Mouse (Mus musculus) liver, embryonic 11.5 days (tissue): ENCODE data around the gene Ap1s1. TPM values are rescaled to one million over a fixed set of nuclear protein-coding genes. Genes with fewer than 3 reads are reported as not detected.
A peak's percentile ranks its signal among the peaks of the same experiment; 100 is the strongest.

Source experiments
- ATAC-seq: fragments of 200-750 bp; cut with Nextera tagmentation; replicated peaks from 2 replicates; pipeline ENCODE4 v1.8.0; 2017; ENCODE audit warnings: moderate number of reproducible peaks, mild to moderate bottlenecking, moderate TSS enrichment, moderate library complexity; ENCODE audit not compliant: low FRiP score
- DNase-seq: peaks from one replicate; pipeline ENCODE4 v3.0.0-alpha.2; 2017; ENCODE audit warnings: low spot score
- H3K27ac ChIP-seq: fragments of 300-500 bp; sonication (generic); 2 replicates; pipeline ENCODE4 v1.5.1; 2014; ENCODE audit warnings: mild to moderate bottlenecking, low read depth, low read length, control low read depth
- H3K27me3 ChIP-seq: fragments of 300-500 bp; sonication (generic); replicated peaks from 2 replicates; pipeline ENCODE4 v1.6.1; 2014; ENCODE audit warnings: low read length, mixed read lengths; ENCODE audit not compliant: control insufficient read depth, insufficient read depth
- H3K36me3 ChIP-seq: fragments of 300-500 bp; sonication (generic); 2 replicates; pipeline ENCODE4 v1.6.1; 2014; ENCODE audit warnings: mild to moderate bottlenecking, low read length, moderate library complexity, mixed read lengths; ENCODE audit not compliant: control insufficient read depth, insufficient read depth
- H3K4me1 ChIP-seq: fragments of 300-500 bp; sonication (generic); replicated peaks from 2 replicates; pipeline ENCODE4 v1.6.1; 2014; ENCODE audit warnings: low read length, mixed read lengths; ENCODE audit not compliant: control insufficient read depth, insufficient read depth
- H3K4me2 ChIP-seq: fragments of 300-500 bp; sonication (generic); 2 replicates; pipeline ENCODE4 v1.6.1; 2014; ENCODE audit warnings: mild to moderate bottlenecking, control low read depth, moderate library complexity
- H3K4me3 ChIP-seq: fragments of 300-500 bp; sonication (generic); 2 replicates; pipeline ENCODE4 v1.5.1; 2014; ENCODE audit warnings: low read depth, low read length, control low read depth
- H3K9ac ChIP-seq: fragments of 300-500 bp; sonication (generic); 2 replicates; pipeline ENCODE4 v1.6.1; 2014; ENCODE audit warnings: low read depth, low read length, control low read depth
- H3K9me3 ChIP-seq: fragments of 300-500 bp; sonication (generic); 2 replicates; pipeline ENCODE4 v1.6.1; 2016; ENCODE audit warnings: low read length, inconsistent platforms, mixed read lengths; ENCODE audit not compliant: control insufficient read depth
- WGBS: fragments of 180-500 bp; shearing (Covaris S2); extraction: QIAGEN DNeasy Blood & Tissue Kit; methylation state at CpG from one replicate; pipeline ENCODE4 v1.1.7; 2014; 5-methylcytosine and 5-hydroxymethylcytosine counted together
- polyA plus RNA-seq: library from polyadenylated mRNA; unstranded; fragments of >200 nt; fragmentation: Nextera tagmentation; extraction: Ambion mirVana; gene quantifications from 2 replicates; pipeline ENCODE4 v1.2.1, GENCODE M21; 2014

The Ap1s1 gene
- polyA plus RNA-seq, 1 experiment from 2014 or later = 163 TPM

DNA sequence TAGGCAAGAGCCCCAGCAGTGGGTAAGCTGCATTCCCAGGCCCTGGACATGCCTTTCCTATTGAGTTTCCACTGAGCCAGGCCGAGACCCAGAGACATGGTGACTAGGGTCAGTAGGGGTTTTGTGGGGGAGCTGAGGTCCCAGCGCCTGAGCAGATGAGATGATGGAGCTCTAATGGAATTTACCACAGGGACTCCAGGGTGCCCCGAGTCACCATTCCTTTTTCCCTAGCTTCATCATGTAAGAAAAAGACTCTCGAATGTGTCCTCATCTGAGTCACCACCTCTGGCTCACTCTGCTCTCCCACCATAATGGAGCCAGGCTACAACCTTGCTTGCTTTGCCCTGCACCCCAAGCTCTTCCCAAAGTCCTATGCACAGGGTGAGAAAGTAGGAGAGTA, 37.1 kb upstream of the Ap1s1 start:
- H3K9ac ChIP-seq = no peak overlapping the region
- ATAC-seq (no peak), DNase-seq (no peak)
- peaks cover 12% of the 10 kb centered on the region for H3K4me1 ChIP-seq
- no peaks in the 10 kb centered on the region for H3K9me3 ChIP-seq
- no peak overlapping the region for H3K4me2 ChIP-seq
- no peaks in the 10 kb centered on the region for H3K27me3 ChIP-seq
- H3K36me3 ChIP-seq = no peaks in the 10 kb centered on the region
- 85% methylated on average over 4 of the region's 4 CpGs for WGBS
- no peak overlapping the region for H3K27ac ChIP-seq
- H3K4me3 ChIP-seq = no peak overlapping the region

DNA sequence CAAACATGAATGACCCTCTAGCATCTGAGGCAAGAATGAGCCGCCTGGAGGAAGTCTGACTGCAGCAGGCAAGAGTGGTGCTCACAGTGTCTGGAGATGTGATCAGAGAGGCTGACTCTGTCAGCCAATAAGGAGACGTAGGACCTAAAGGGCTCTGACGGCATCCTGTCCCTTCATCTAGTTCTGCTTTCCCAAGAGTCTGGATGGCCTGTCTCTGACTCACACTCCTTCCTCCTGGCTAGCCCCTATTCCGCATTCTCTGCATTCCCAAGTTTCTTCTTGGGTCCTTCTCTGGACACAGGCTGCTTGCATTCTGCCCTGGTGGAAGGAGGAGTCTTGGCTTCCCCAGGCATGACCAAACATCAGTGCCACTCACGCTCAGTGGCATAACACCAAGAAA, 33.9 kb upstream of the Ap1s1 start:
- no peak for DNase-seq
- Histone ChIP-seq H3K9ac (no peak overlapping the region), H3K36me3 (no peaks in the 10 kb centered on the region), H3K4me1 (peaks cover 21% of the 10 kb centered on the region), H3K27me3 (no peaks in the 10 kb centered on the region), H3K4me3 (no peak overlapping the region), H3K27ac (peak overlapping the region; percentile 38; the same call in 1 of the 2 replicates), H3K9me3 (no peaks in the 10 kb centered on the region), H3K4me2 (no peak overlapping the region)
- 46% methylated on average over 5 of the region's 5 CpGs for WGBS
- no peak for ATAC-seq

DNA sequence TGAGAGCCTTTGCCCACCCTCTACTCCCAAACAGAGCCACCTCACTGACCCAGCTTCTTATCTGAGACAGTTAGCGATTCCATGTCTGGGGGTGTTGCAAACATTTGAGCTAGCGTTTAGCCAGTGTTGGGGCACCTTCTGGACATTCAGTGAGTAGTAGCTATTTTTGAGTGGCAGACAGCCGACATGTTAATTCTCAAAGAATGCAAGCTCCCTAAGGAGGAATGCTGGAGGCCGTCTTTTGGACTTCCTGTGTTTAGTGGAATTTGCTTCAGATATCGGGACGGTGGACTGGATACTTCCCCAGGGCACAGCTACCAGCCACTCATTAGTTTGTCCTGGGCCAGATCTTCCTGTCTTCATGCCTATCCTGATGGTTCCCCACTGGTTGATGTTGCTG, 32.7 kb upstream of the Ap1s1 start:
- Histone ChIP-seq H3K4me1 (peaks cover 21% of the 10 kb centered on the region), H3K36me3 (no peaks in the 10 kb centered on the region), H3K4me2 (no peak overlapping the region), H3K9me3 (no peaks in the 10 kb centered on the region), H3K9ac (no peak overlapping the region), H3K27me3 (no peaks in the 10 kb centered on the region), H3K4me3 (no peak overlapping the region), H3K27ac (no peak overlapping the region)
- WGBS = 49% methylated on average over 6 of the region's 6 CpGs
- ATAC-seq (no peak), DNase-seq (no peak)

DNA sequence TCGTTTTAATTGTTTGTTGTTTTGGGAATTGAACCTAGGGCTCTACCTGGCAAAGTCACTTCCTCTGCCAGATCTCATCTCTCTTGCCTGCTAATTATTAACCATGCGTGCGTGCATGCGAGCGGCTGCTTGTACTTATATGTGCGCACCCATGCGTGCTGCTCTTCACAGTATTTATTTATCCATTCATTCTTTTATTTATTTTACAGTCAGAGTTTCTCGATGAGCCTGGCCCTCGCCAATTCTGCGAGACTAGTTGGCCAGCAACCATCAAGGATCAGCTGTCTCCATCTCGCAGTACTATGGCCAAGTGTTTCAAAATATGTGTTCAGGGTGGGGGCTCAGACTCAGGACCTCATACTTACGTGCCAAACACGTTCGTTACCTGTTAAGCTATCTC, 32.1 kb upstream of the Ap1s1 start:
- Histone ChIP-seq H3K9ac (no peak overlapping the region), H3K4me2 (no peak overlapping the region), H3K4me3 (no peak overlapping the region), H3K4me1 (peaks cover 21% of the 10 kb centered on the region), H3K27ac (no peak overlapping the region), H3K36me3 (no peaks in the 10 kb centered on the region), H3K9me3 (no peaks in the 10 kb centered on the region), H3K27me3 (no peaks in the 10 kb centered on the region)
- no peak for DNase-seq
- no peak for ATAC-seq
- 83% methylated on average over 14 of the region's 14 CpGs for WGBS

DNA sequence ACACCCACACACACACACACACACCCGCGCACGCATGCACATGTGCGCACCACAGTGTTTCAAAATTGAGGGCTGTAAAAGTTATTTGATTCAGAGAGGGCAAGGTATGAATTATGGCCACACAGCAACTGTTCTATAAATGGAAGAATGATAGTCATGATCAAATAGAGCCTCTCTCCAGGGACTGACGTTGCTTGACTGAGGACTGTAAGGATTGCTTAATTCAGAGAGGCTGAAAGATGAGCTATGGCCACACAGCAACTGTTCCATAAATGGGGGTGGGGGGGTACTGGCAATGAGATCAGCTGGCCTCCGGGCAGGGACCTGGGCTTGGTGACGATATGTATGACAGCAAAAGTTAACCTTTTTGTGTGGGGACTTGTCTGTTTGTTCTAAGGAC, 31.3 kb upstream of the Ap1s1 start:
- ATAC-seq = no peak
- Histone ChIP-seq H3K27me3 (no peaks in the 10 kb centered on the region), H3K9ac (no peak overlapping the region), H3K36me3 (no peaks in the 10 kb centered on the region), H3K4me2 (no peak overlapping the region), H3K9me3 (no peaks in the 10 kb centered on the region), H3K4me3 (no peak overlapping the region), H3K27ac (no peak overlapping the region), H3K4me1 (peaks cover 25% of the 10 kb centered on the region)
- no peak for DNase-seq
- WGBS = 82% methylated on average over 7 of the region's 7 CpGs

DNA sequence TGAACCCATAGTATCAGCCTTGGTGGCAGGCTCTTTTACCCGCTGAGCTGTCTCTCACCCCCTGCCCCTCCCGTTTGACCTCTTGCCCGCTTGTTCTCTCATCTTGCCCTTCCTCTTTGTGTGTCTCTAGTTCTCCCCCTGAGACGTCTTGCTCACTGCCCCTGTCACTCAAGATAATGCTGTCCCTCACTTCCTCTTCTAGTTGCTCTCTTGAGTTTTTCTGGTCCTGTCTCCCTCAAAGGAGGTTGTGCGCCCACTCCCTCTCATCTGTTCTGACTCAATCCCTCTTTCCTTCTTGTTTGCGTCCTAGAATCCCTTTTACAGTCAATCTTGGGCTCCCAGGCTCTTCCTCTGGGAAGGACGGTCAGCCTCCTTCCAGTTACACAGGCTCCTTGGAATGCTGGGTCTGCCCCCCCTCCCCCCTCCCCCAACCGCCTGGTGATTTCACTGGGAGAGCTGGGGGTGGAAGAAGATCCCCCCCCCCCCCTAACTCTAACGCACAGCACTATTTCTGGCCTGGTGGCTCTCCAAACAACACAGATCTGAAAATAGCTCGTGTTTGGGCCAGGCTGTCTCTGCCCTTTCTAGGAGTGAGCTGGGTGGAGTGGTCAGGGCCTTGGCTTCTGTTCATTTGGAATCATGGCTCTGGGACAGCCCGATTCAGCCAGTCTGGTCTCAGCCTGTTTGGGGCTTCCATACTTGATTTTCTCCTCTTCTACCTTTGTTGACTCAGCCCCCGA, 30.4 kb upstream of the Ap1s1 start:
- 29% methylated on average over 12 of the region's 12 CpGs for WGBS
- Histone ChIP-seq H3K4me1 (peaks cover 30% of the 10 kb centered on the region), H3K4me2 (peak overlapping the region; percentile 35), H3K4me3 (no peak overlapping the region), H3K36me3 (no peaks in the 10 kb centered on the region), H3K9ac (no peak overlapping the region), H3K9me3 (no peaks in the 10 kb centered on the region), H3K27ac (0 out of 2 replicates have a peak overlapping the region, but pooled peaks have one; percentile 25), H3K27me3 (no peaks in the 10 kb centered on the region)
- no peak for DNase-seq
- 0 out of 2 replicates have a peak, but pooled peaks have one; percentile 10 for ATAC-seq

DNA sequence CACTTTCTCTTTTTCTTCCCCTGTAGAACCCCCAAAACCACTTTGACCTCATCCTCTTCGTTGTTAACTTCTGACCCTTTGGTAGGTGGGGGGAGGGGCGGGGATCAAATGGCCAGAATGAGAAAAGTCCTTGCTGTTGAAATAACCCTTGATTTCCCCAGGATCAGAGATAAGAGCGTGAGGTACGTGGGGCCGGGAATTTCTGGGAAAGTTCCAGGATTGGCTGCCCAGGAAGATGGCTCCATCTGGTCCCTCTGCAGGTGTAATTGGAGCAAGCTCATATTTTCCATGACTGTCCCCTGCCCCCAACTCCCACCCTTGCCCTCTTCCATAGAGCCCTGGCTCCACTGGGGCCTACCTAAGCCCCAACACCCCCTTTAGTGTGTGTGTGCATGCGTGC, 29.8 kb upstream of the Ap1s1 start:
- H3K27me3 ChIP-seq = no peaks in the 10 kb centered on the region

DNA sequence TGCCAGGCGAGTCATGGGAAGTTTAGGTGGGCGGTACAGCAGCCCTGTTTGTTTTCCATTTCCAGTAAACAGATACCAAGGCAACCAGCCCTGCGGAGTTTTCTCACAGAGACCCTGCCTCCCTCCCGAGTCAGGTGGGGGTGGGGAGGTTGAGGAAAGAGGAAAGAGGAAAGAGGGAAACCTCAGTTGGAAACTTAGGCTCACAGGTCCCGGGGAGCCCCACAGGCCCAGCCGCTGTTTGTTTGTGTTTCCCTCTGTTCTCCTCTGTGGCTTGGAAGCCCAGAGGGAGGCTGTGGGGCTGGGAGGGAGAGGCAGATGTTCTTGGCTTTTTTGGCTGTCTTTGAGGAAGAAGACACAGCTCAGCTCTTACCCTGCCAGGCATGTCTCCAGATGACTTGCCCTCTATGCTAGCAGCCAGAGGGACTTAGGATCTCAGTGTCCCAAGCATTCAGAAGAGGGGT, 28.3 kb upstream of the Ap1s1 start:
- no peaks in the 10 kb centered on the region for H3K27me3 ChIP-seq
- no peaks in the 10 kb centered on the region for H3K36me3 ChIP-seq
- no peak overlapping the region for H3K9ac ChIP-seq
- no peak for ATAC-seq
- H3K4me3 ChIP-seq = no peak overlapping the region
- no peak for DNase-seq
- no peak overlapping the region; the same call in 1 of the 2 replicates for H3K27ac ChIP-seq
- H3K4me1 ChIP-seq = peaks cover 30% of the 10 kb centered on the region
- WGBS = 41% methylated on average over 6 of the region's 6 CpGs
- H3K9me3 ChIP-seq = no peaks in the 10 kb centered on the region
- no peak overlapping the region for H3K4me2 ChIP-seq

More for the DNA sequence above, 29.8 kb upstream of the Ap1s1 start:
- no peaks in the 10 kb centered on the region for H3K36me3 ChIP-seq
- H3K9me3 ChIP-seq = no peaks in the 10 kb centered on the region
- H3K4me3 ChIP-seq = no peak overlapping the region
- no peak for DNase-seq
- peaks cover 30% of the 10 kb centered on the region for H3K4me1 ChIP-seq
- no peak for ATAC-seq
- H3K9ac ChIP-seq = no peak overlapping the region
- H3K4me2 ChIP-seq = no peak overlapping the region
- WGBS = 48% methylated on average over 6 of the region's 6 CpGs
- H3K27ac ChIP-seq = no peak overlapping the region

DNA sequence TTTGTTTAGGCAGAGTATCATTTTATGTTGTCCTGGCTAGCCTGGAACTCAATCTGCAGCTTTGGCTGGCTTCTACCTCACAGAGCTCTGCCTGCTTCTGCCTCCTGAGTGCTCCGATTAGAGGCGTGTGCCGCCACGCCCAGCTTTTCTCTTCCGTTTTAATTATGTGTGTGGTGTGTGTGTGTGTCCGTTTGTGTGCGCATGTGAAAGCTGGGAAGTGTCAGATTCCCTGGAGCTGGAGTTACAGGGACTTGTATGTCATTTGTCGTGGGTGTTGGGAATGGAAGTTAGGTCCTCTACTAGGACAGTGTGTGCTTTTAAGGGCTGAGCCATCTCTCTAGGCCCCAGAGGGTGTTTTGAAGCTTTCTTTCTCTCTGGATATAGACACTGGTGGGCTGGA, 27.2 kb upstream of the Ap1s1 start:
- ATAC-seq = no peak
- Histone ChIP-seq H3K36me3 (no peaks in the 10 kb centered on the region), H3K9me3 (no peaks in the 10 kb centered on the region), H3K27me3 (no peaks in the 10 kb centered on the region), H3K4me2 (no peak overlapping the region), H3K9ac (no peak overlapping the region), H3K27ac (no peak overlapping the region), H3K4me3 (no peak overlapping the region), H3K4me1 (peaks cover 23% of the 10 kb centered on the region)
- no peak for DNase-seq
- WGBS = 89% methylated on average over 8 of the region's 8 CpGs
